Mouse (Mus musculus): Measurements from ENCODE around the gene Wdr13.

GRCm38 (mm10) chrX:8139480-8139879 lies 6.8 kb upstream of the Wdr13 start:
- TF ChIP-seq CTCF (IDR thresholded peaks at IDR 0.05; ENCODE audit: low read depth) = no peak; the same call in 1 of the 2 replicates
- no peak for TF ChIP-seq EP300 (IDR thresholded peaks at IDR 0.05; ENCODE audit: low read depth)

Measured in liver, embryonic 14.5 days (tissue).